Mouse (Mus musculus) MEL (cell line): Measurements from ENCODE around the gene Foxf2.

Experiments
- CTCF ChIP-seq, 3 experiments: IDR thresholded peaks in 2 of 3; conservative IDR thresholded peaks in 1 of 3; 2 replicates each; pipeline ENCODE4 v1.5.1; 2011 to 2012; ENCODE audit warnings: low read length in 3 of 3, low read depth in 2 of 3, mild to moderate bottlenecking in 2 of 3, improper control_type of control experiment in 1 of 3, inconsistent platforms in 1 of 3, mixed read lengths in 1 of 3, moderate library complexity in 1 of 3; ENCODE audit not compliant: control insufficient read depth in 1 of 3, insufficient read depth in 1 of 3, poor library complexity in 1 of 3, severe bottlenecking in 1 of 3
- E2F4 ChIP-seq: IDR thresholded peaks from 2 replicates; pipeline ENCODE4 v1.6.1; 2011; ENCODE audit warnings: low read depth, low read length, improper control_type of control experiment, borderline replicate concordance
- EP300 ChIP-seq, 2 experiments: IDR thresholded peaks; 2 replicates each; pipeline ENCODE4 v1.6.1; 2011; ENCODE audit warnings: improper control_type of control experiment in 2 of 2, low read length in 2 of 2, low read depth in 1 of 2, mild to moderate bottlenecking in 1 of 2
- GABPA ChIP-seq: IDR thresholded peaks from 2 replicates; pipeline ENCODE4 v1.6.1; 2012; ENCODE audit warnings: low read depth, mild to moderate bottlenecking, inconsistent platforms, low read length, improper control_type of control experiment, moderate library complexity
- HCFC1 ChIP-seq: IDR thresholded peaks from 2 replicates; pipeline ENCODE4 v1.6.1; 2012; ENCODE audit warnings: low read depth, mild to moderate bottlenecking, inconsistent platforms, low read length, improper control_type of control experiment, moderate library complexity
- MAX ChIP-seq: IDR thresholded peaks from 2 replicates; pipeline ENCODE4 v1.6.1; 2011; ENCODE audit warnings: low read length, improper control_type of control experiment
- MYC ChIP-seq: IDR thresholded peaks from 2 replicates; pipeline ENCODE4 v1.6.1; 2011; ENCODE audit warnings: low read depth, mild to moderate bottlenecking, low read length, improper control_type of control experiment, moderate library complexity
- POLR2A ChIP-seq, 2 experiments: IDR thresholded peaks; 2 replicates each; pipeline ENCODE4 v1.6.1; 2011 to 2012; ENCODE audit warnings: low read length in 2 of 2, mild to moderate bottlenecking in 2 of 2, control low read depth in 1 of 2, improper control_type of control experiment in 1 of 2, low read depth in 1 of 2, moderate library complexity in 1 of 2; ENCODE audit not compliant: control insufficient read depth in 1 of 2, insufficient read depth in 1 of 2, poor library complexity in 1 of 2
- TAL1 ChIP-seq: IDR thresholded peaks from 2 replicates; pipeline ENCODE4 v1.6.1; 2012; ENCODE audit warnings: mild to moderate bottlenecking, inconsistent platforms, low read length, moderate library complexity, mixed read lengths
- ZC3H11A ChIP-seq: IDR thresholded peaks from 2 replicates; pipeline ENCODE4 v1.6.1; 2012; ENCODE audit warnings: low read depth, mild to moderate bottlenecking, inconsistent platforms, low read length, improper control_type of control experiment

GRCm38 (mm10) chr13:31577576-31577975 is 48.0 kb upstream of the Foxf2 start:
- TF ChIP-seq EP300 (IDR thresholded peaks at IDR 0.05; ENCODE audit: low read depth in 1 of 2, low read length in 2 of 2) (no peak), CTCF (IDR thresholded peaks at IDR 0.05 in 2 of 3, conservative IDR thresholded peaks at IDR 0.05 in 1 of 3; ENCODE audit: control insufficient read depth in 1 of 3, insufficient read depth in 1 of 3, low read depth in 2 of 3, low read length in 3 of 3, poor library complexity in 1 of 3, severe bottlenecking in 1 of 3) (no peak), POLR2A (IDR thresholded peaks at IDR 0.05; ENCODE audit: control insufficient read depth in 1 of 2, insufficient read depth in 1 of 2, low read depth in 1 of 2, low read length in 2 of 2, poor library complexity in 1 of 2) (no peak), E2F4 (no peak), MYC (no peak), GABPA (no peak), MAX (no peak), ZC3H11A (no peak), HCFC1 (no peak), TAL1 (no peak)
